Mouse (Mus musculus) CD4-positive, CD25-positive, alpha-beta regulatory T cell, adult 2 months (primary cell): Measurements from ENCODE around the gene Mzt1.
"Not testable (repeated sequence)": the region's sequence is repeated elsewhere in the genome, so short reads cannot be mapped to it uniquely, and the experiment has no call there.

Experiments used
- DNase-seq: peaks from one replicate; pipeline ENCODE4 v3.0.0-alpha.2; 2012; ENCODE audit warnings: low read depth, low spot score

Mzt1 gene

GRCm38 (mm10) chr14:99046031-99046781 is at the start of gene Mzt1, which contains the start of gene Bora:
TSS of gene Mzt1 (minus strand) at chr14:99046134.
TSS of gene Bora (plus strand) at chr14:99046222.
- peak; percentile 97 for DNase-seq

GRCm38 (mm10) chr14:99088947-99089346 is 43.0 kb upstream of the Mzt1 start:
- DNase-seq = no peak

GRCm38 (mm10) chr14:99071146-99071545 is 25.2 kb upstream of the Mzt1 start:
- no peak for DNase-seq

GRCm38 (mm10) chr14:99063091-99063490 is 17.2 kb upstream of the Mzt1 start:
- no peak for DNase-seq

- no peak for DNase-seq
Observed at GRCm38 (mm10) chr14:99060616-99061015, 14.7 kb upstream of the Mzt1 start.

- no peak for DNase-seq
Observed at GRCm38 (mm10) chr14:99058959-99059586, 13.1 kb upstream of the Mzt1 start.

GRCm38 (mm10) chr14:99046782-99047181 is 848 bp upstream of the Mzt1 start:
- DNase-seq = peak; percentile 55

GRCm38 (mm10) chr14:99045378-99046030 is 430 bp downstream of the Mzt1 start:
- DNase-seq = peak; percentile 66

- peak; percentile 13 for DNase-seq
Observed at GRCm38 (mm10) chr14:99044718-99045117, 1.2 kb downstream of the Mzt1 start.

GRCm38 (mm10) chr14:99044096-99044495 is 1.8 kb downstream of the Mzt1 start:
- DNase-seq = no peak

- peak; percentile 31 for DNase-seq
Observed at GRCm38 (mm10) chr14:99043499-99043898, 2.4 kb downstream of the Mzt1 start.

GRCm38 (mm10) chr14:99041416-99041815 is 4.5 kb downstream of the Mzt1 start:
- peak; percentile 26 for DNase-seq

GRCm38 (mm10) chr14:99039308-99039707 is 6.6 kb downstream of the Mzt1 start:
- not testable (repeated sequence) for DNase-seq

- DNase-seq = no peak
Observed at GRCm38 (mm10) chr14:99037703-99038102, 8.2 kb downstream of the Mzt1 start.

GRCm38 (mm10) chr14:99036039-99036438 is 9.9 kb downstream of the Mzt1 start:
- DNase-seq = no peak

- DNase-seq = not testable (repeated sequence)
Observed at GRCm38 (mm10) chr14:99034851-99035250, 11.1 kb downstream of the Mzt1 start.

GRCm38 (mm10) chr14:99032596-99032995 is 13.3 kb downstream of the Mzt1 start:
- no peak for DNase-seq

- DNase-seq = no peak
Observed at GRCm38 (mm10) chr14:99031337-99031873, 14.5 kb downstream of the Mzt1 start.

GRCm38 (mm10) chr14:99029987-99030386 is 15.9 kb downstream of the Mzt1 start:
- DNase-seq = no peak

- no peak for DNase-seq
Observed at GRCm38 (mm10) chr14:99022346-99023086, 23.4 kb downstream of the Mzt1 start.

GRCm38 (mm10) chr14:99019136-99019808 is 26.7 kb downstream of the Mzt1 start:
- no peak for DNase-seq
